Mouse (Mus musculus) megakaryocyte, embryonic 14.5 days (primary cell): ENCODE measurements around the gene Il9.

ENCODE experiments used
- FLI1 ChIP-seq: IDR thresholded peaks from 2 replicates; pipeline ENCODE4 v1.6.1; 2012; ENCODE audit warnings: low read length, inconsistent platforms, mixed read lengths
- GATA1 ChIP-seq: IDR thresholded peaks from 3 replicates; pipeline ENCODE4 v1.6.1; 2012; ENCODE audit warnings: mixed read lengths, low read length, inconsistent platforms, borderline replicate concordance

DNA sequence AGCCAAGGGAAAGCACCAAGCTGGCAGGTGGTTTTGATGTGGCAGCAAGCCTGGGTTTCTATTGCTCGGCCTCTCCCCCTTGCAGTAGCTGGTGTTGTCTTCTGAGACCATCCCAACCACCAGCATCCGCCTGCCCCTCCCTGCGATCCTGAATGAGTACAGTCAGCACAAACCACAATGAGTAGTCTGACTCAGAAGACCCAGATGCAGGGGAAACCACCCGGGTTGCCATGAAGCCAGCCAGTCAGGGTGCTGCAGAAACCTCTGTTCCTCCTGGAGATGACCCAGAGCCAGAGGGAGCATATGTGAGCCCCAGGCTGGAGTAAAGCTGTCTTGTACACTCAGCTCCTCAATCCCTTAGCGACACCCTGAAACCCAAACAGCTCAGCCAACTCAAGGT, 5.3 kb downstream of the Il9 start:
- TF ChIP-seq GATA1 (no peak), FLI1 (no peak)
